Mouse (Mus musculus): ENCODE data around the gene Nasp. TPM values are rescaled to one million over a fixed set of nuclear protein-coding genes. Genes with fewer than 3 reads are reported as not detected.

The Nasp gene
- total and polyA plus RNA-seq, 2 experiments from 2014 or later: 29.9 to 32.2 TPM

DNA sequence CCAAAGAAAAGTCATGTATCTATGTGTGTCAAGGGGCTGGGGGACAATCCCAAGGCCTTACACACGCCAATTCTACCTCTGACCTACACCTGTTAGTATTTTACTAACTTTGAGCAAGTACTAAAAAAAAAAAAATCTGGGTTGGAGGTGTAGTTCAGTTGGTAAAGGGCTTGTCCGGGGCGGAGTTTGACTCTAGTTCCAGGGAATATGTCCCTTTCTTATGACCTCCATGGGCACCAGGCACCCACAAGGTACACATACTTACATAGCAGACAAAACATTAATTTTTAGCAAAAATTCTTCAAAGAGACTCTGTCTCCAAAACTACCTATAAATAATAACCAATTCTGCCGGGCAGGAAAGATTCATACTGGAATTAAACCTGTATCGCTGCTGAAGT is 22.6 kb upstream of the Nasp start:
- ATAC-seq (ENCODE audit: insufficient read depth, low read depth) (no peak), DNase-seq (ENCODE audit: low spot score) (no peak)
- peak overlapping the region; percentile 80 for H3K9ac ChIP-seq (replicated peaks; ENCODE audit: low read depth, low read length)
- peaks cover 15% of the 10 kb centered on the region for H3K4me1 ChIP-seq (ENCODE audit: control insufficient read depth, insufficient read depth)
- H3K4me3 ChIP-seq (ENCODE audit: low read depth, low read length): peak overlapping the region; percentile 68
- no peaks in the 10 kb centered on the region for H3K27me3 ChIP-seq (ENCODE audit: control insufficient read depth, insufficient read depth, low read length)
- H3K9me3 ChIP-seq (replicated peaks; ENCODE audit: control insufficient read depth, low read length): no peaks in the 10 kb centered on the region
- H3K4me2 ChIP-seq (ENCODE audit: low read depth, low read length): peak overlapping the region; percentile 81
- WGBS: 25% methylated on average over 5 of the region's 5 CpGs
- peak overlapping the region; percentile 90 for H3K27ac ChIP-seq (ENCODE audit: low read depth)
- TF ChIP-seq CTCF (IDR thresholded peaks at IDR 0.05; ENCODE audit: low read depth) (no peak), EP300 (IDR thresholded peaks at IDR 0.05; ENCODE audit: low read depth) (no peak)
- peaks cover 7% of the 10 kb centered on the region for H3K36me3 ChIP-seq (replicated peaks; ENCODE audit: control insufficient read depth, insufficient read depth, low read length)

DNA sequence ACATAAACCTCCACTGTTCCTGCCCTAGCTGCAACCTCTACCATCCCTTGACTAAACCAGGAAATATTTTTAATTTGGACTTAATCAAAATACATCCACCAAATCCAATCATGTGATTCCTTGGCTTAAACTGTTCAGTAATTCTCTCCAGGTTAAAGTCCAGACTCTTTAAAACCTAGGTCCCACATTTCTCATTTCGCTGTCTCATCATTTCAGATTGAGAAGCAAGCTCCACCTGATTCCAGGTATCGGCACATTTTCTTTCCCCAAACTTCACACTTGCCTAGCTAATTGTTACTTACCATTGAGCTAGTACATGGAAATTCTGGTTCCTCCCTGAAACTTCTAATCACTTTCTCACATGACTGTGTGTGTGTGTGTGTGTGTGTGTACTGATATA is 21.7 kb upstream of the Nasp start:
- no peak for DNase-seq (ENCODE audit: low spot score)
- no peak overlapping the region for H3K4me3 ChIP-seq (ENCODE audit: low read depth, low read length)
- H3K4me1 ChIP-seq (ENCODE audit: control insufficient read depth, insufficient read depth): peaks cover 15% of the 10 kb centered on the region
- H3K27ac ChIP-seq (ENCODE audit: low read depth): no peak overlapping the region
- TF ChIP-seq EP300 (IDR thresholded peaks at IDR 0.05; ENCODE audit: low read depth): no peak
- no peak for TF ChIP-seq CTCF (IDR thresholded peaks at IDR 0.05; ENCODE audit: low read depth)
- ATAC-seq (ENCODE audit: insufficient read depth, low read depth): no peak
- 94% methylated on average over 2 of the region's 2 CpGs for WGBS
- H3K36me3 ChIP-seq (replicated peaks; ENCODE audit: control insufficient read depth, insufficient read depth, low read length): peaks cover 7% of the 10 kb centered on the region
- no peaks in the 10 kb centered on the region for H3K9me3 ChIP-seq (replicated peaks; ENCODE audit: control insufficient read depth, low read length)
- H3K4me2 ChIP-seq (ENCODE audit: low read depth, low read length): peak overlapping the region; percentile 81; the same call in 1 of the 2 replicates
- no peak overlapping the region for H3K9ac ChIP-seq (replicated peaks; ENCODE audit: low read depth, low read length)
- no peaks in the 10 kb centered on the region for H3K27me3 ChIP-seq (ENCODE audit: control insufficient read depth, insufficient read depth, low read length)

DNA sequence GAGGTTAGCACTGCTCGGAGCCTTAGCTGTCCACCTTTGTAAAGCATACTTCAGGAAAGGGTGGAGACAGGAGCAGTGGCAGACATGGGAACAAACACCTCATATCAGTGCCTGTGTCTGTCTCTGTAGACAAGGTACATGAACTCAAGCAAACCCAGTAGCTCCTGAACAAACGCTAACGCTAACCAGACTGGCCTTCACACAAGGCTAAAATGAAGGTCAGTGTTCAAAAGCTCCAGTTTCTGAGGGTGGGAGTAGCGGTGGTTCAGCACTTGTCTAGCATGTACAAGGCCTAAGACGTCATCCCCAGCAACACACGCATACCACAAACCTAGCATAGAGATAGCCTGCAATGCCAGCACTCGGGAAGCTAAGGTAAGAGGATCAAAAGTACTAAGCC is 17.9 kb upstream of the Nasp start:
- no peaks in the 10 kb centered on the region for H3K9me3 ChIP-seq (replicated peaks; ENCODE audit: control insufficient read depth, low read length)
- no peak for DNase-seq (ENCODE audit: low spot score)

DNA sequence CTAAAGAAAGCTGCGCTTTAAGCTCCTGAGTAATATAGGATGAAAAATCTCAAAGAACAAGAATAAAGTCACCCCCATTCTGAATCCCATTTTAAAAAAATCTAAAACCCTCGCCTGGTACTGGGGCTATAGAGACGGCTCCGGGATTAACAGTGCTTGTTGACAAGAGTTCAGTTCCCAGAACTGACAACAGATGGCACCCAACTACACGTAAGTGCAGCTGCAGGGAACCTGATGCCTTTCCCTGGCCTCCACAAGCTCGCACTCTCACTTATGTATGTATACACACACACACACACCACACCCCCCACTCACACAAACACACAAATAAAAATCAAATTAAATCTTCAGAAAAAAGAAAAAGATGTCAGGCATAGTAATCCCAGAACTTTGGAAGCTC is 16.6 kb upstream of the Nasp start:
- WGBS: 43% methylated on average over 6 of the region's 6 CpGs
- no peak for TF ChIP-seq EP300 (IDR thresholded peaks at IDR 0.05; ENCODE audit: low read depth)
- TF ChIP-seq CTCF (IDR thresholded peaks at IDR 0.05; ENCODE audit: low read depth): peak; percentile 46
- Histone ChIP-seq H3K27ac (ENCODE audit: low read depth) (no peak overlapping the region), H3K27me3 (ENCODE audit: control insufficient read depth, insufficient read depth, low read length) (no peaks in the 10 kb centered on the region), H3K4me1 (ENCODE audit: control insufficient read depth, insufficient read depth) (0 out of 2 replicates have a peak, but pooled peaks cover 6% of the 10 kb centered on the region), H3K36me3 (replicated peaks; ENCODE audit: control insufficient read depth, insufficient read depth, low read length) (peaks cover 46% of the 10 kb centered on the region), H3K9me3 (replicated peaks; ENCODE audit: control insufficient read depth, low read length) (no peaks in the 10 kb centered on the region), H3K9ac (replicated peaks; ENCODE audit: low read depth, low read length) (no peak overlapping the region), H3K4me2 (ENCODE audit: low read depth, low read length) (no peak overlapping the region), H3K4me3 (ENCODE audit: low read depth, low read length) (no peak overlapping the region)
- DNase-seq (ENCODE audit: low spot score) (peak; percentile 41), ATAC-seq (ENCODE audit: insufficient read depth, low read depth) (peak; percentile 66)

More for the DNA sequence above, 17.9 kb upstream of the Nasp start:
- Histone ChIP-seq H3K4me3 (ENCODE audit: low read depth, low read length) (no peak overlapping the region), H3K27ac (ENCODE audit: low read depth) (0 out of 2 replicates have a peak overlapping the region, but pooled peaks have one; percentile 38), H3K4me1 (ENCODE audit: control insufficient read depth, insufficient read depth) (peaks cover 15% of the 10 kb centered on the region), H3K27me3 (ENCODE audit: control insufficient read depth, insufficient read depth, low read length) (no peaks in the 10 kb centered on the region), H3K9ac (replicated peaks; ENCODE audit: low read depth, low read length) (no peak overlapping the region), H3K4me2 (ENCODE audit: low read depth, low read length) (no peak overlapping the region), H3K36me3 (replicated peaks; ENCODE audit: control insufficient read depth, insufficient read depth, low read length) (peaks cover 35% of the 10 kb centered on the region)
- ATAC-seq (ENCODE audit: insufficient read depth, low read depth): no peak
- 51% methylated on average over 7 of the region's 7 CpGs for WGBS
- no peak for TF ChIP-seq CTCF (IDR thresholded peaks at IDR 0.05; ENCODE audit: low read depth)
- TF ChIP-seq EP300 (IDR thresholded peaks at IDR 0.05; ENCODE audit: low read depth): no peak

DNA sequence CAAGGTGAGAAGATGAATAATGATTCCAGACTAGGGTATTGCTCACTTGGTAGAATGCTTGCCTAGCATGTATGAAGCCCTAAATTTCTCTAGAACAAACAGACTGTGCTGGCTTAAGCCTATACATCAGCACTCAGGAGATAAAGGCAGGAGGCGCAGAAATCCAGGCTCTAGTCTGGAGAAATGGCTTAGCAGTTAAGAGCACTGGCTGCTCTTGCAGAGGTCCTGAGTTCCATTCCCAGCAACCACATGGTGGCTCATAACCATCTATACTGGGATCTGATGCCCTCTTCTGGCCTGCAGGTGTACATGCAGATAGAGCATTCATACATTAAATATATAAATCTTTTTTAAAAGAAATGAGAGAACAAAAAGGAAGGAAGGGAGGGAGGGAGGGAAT is 14.3 kb upstream of the Nasp start:
- ATAC-seq (ENCODE audit: insufficient read depth, low read depth): no peak
- 91% methylated on average over 1 of the region's 1 CpGs for WGBS
- TF ChIP-seq CTCF (IDR thresholded peaks at IDR 0.05; ENCODE audit: low read depth): peak; percentile 26; the same call in 1 of the 2 replicates
- no peak for TF ChIP-seq EP300 (IDR thresholded peaks at IDR 0.05; ENCODE audit: low read depth)
- H3K4me2 ChIP-seq (ENCODE audit: low read depth, low read length): no peak overlapping the region
- 0 out of 2 replicates have a peak, but pooled peaks cover 6% of the 10 kb centered on the region for H3K4me1 ChIP-seq (ENCODE audit: control insufficient read depth, insufficient read depth)
- no peak overlapping the region for H3K27ac ChIP-seq (ENCODE audit: low read depth)
- DNase-seq (ENCODE audit: low spot score): no peak
- no peaks in the 10 kb centered on the region for H3K9me3 ChIP-seq (replicated peaks; ENCODE audit: control insufficient read depth, low read length)
- peaks cover 59% of the 10 kb centered on the region for H3K36me3 ChIP-seq (replicated peaks; ENCODE audit: control insufficient read depth, insufficient read depth, low read length)
- no peak overlapping the region for H3K4me3 ChIP-seq (ENCODE audit: low read depth, low read length)
- no peak overlapping the region for H3K9ac ChIP-seq (replicated peaks; ENCODE audit: low read depth, low read length)
- H3K27me3 ChIP-seq (ENCODE audit: control insufficient read depth, insufficient read depth, low read length): no peaks in the 10 kb centered on the region

DNA sequence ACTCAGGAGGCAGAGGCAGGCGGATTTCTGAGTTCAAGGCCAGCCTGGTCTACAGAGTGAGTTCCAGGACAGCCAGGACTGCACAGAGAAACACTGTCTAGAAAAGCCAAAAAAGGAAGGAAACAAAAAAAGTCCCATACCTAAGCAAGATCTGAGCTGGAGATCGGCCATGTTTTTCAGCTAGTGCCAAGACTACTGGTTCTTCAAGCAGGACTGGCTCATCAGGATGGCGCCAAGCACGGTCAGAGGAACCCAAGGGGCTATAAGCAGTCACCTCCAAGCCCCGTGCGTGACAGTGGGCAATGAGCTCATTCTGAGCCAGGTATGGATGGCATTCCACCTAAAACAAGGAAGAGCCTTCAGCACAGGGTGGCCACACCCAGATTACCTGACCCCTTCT is 11.1 kb upstream of the Nasp start:
- peaks cover 89% of the 10 kb centered on the region for H3K36me3 ChIP-seq (replicated peaks; ENCODE audit: control insufficient read depth, insufficient read depth, low read length)

More for the DNA sequence above, 11.1 kb upstream of the Nasp start:
- Histone ChIP-seq H3K4me3 (ENCODE audit: low read depth, low read length) (no peak overlapping the region), H3K9ac (replicated peaks; ENCODE audit: low read depth, low read length) (no peak overlapping the region), H3K4me2 (ENCODE audit: low read depth, low read length) (no peak overlapping the region), H3K27me3 (ENCODE audit: control insufficient read depth, insufficient read depth, low read length) (no peaks in the 10 kb centered on the region), H3K4me1 (ENCODE audit: control insufficient read depth, insufficient read depth) (no peaks in the 10 kb centered on the region), H3K27ac (ENCODE audit: low read depth) (no peak overlapping the region), H3K9me3 (replicated peaks; ENCODE audit: control insufficient read depth, low read length) (no peaks in the 10 kb centered on the region)
- no peak for ATAC-seq (ENCODE audit: insufficient read depth, low read depth)
- 94% methylated on average over 6 of the region's 6 CpGs for WGBS
- no peak for DNase-seq (ENCODE audit: low spot score)
- TF ChIP-seq CTCF (IDR thresholded peaks at IDR 0.05; ENCODE audit: low read depth): no peak
- TF ChIP-seq EP300 (IDR thresholded peaks at IDR 0.05; ENCODE audit: low read depth): no peak
